Mouse (Mus musculus) liver, adult 2 months (tissue): ENCODE measurements at regions not wholly inside any gene's neighbourhood (a gene's known extent, or its start where the extent isn't known, plus 50 kb on each side); places are given as distances from the start of the nearest gene placed in this dataset.

Source experiments
- DNase-seq: peaks from one replicate; pipeline ENCODE4 v3.0.0-alpha.2; 2011; ENCODE audit warnings: low read depth, low spot score; ENCODE audit errors: extremely low read depth
- H3K27ac ChIP-seq: fragments of 200-500 bp; replicated peaks from 2 replicates; pipeline ENCODE4 v1.5.1; 2012; ENCODE audit warnings: low read depth, mild to moderate bottlenecking, control low read depth, inconsistent platforms, low read length; ENCODE audit not compliant: insufficient read depth
- H3K27me3 ChIP-seq: fragments of 200-500 bp; 2 replicates; pipeline ENCODE4 v1.6.1; 2012; ENCODE audit warnings: mild to moderate bottlenecking, moderate library complexity, low read length, inconsistent platforms; ENCODE audit not compliant: control insufficient read depth, insufficient read depth
- H3K36me3 ChIP-seq: fragments of 200-500 bp; 2 replicates; pipeline ENCODE4 v1.6.1; 2012; ENCODE audit warnings: low read length, inconsistent platforms; ENCODE audit not compliant: control insufficient read depth, insufficient read depth
- H3K4me1 ChIP-seq: fragments of 200-500 bp; 2 replicates; pipeline ENCODE4 v1.6.1; 2011; ENCODE audit warnings: low read length; ENCODE audit not compliant: control insufficient read depth, insufficient read depth
- H3K4me3 ChIP-seq: fragments of 200-500 bp; 2 replicates; pipeline ENCODE4 v1.5.1; 2011; ENCODE audit warnings: low read depth, mild to moderate bottlenecking, control low read depth, low read length, moderate library complexity; ENCODE audit not compliant: insufficient read depth
- H3K79me2 ChIP-seq: fragments of 200-500 bp; 2 replicates; pipeline ENCODE4 v1.6.1; 2012; ENCODE audit warnings: inconsistent platforms, mild to moderate bottlenecking, low read length, moderate library complexity; ENCODE audit not compliant: control insufficient read depth, insufficient read depth
- H3K9ac ChIP-seq: fragments of 200-500 bp; 2 replicates; pipeline ENCODE4 v1.6.1; 2012; ENCODE audit warnings: low read depth, mild to moderate bottlenecking, control low read depth, inconsistent platforms, low read length
- CTCF ChIP-seq: fragments of 200-500 bp; IDR thresholded peaks from 2 replicates; pipeline ENCODE4 v1.5.1; 2011; ENCODE audit warnings: low read depth, low read length, control low read depth
- POLR2A ChIP-seq: fragments of 200-500 bp; IDR thresholded peaks from 2 replicates; pipeline ENCODE4 v1.6.1; 2011; ENCODE audit warnings: low read length, control low read depth; ENCODE audit not compliant: insufficient read depth; ENCODE audit errors: extremely low read depth
- whole genome bisulfite sequencing: fragments of 180-500 bp; shearing (Covaris S2); methylation state at CpG from one replicate; pipeline ENCODE4 v1.1.7; 2018; 5-methylcytosine and 5-hydroxymethylcytosine counted together

- H3K27me3 ChIP-seq, result no peaks in the 10 kb centered on the region
- WGBS, result 57% methylated on average over 2 of the region's 2 CpGs
- H3K27ac ChIP-seq, result no peak overlapping the region
- H3K79me2 ChIP-seq, result no peaks in the 10 kb centered on the region
- no peak for DNase-seq
- no peak overlapping the region for H3K9ac ChIP-seq
- no peak for TF ChIP-seq CTCF
- no peak for TF ChIP-seq POLR2A
- no peaks in the 10 kb centered on the region for H3K4me1 ChIP-seq
- H3K4me3 ChIP-seq, result no peak overlapping the region
- no peaks in the 10 kb centered on the region for H3K36me3 ChIP-seq
Measured at GRCm38 (mm10) chr3:11174002-11174401, 838.5 kb upstream of the Gm38303 start.

- no peak overlapping the region for H3K9ac ChIP-seq
- H3K4me3 ChIP-seq, result no peak overlapping the region
- 77% methylated on average over 1 of the region's 1 CpGs for WGBS
- no peaks in the 10 kb centered on the region for H3K79me2 ChIP-seq
- H3K27me3 ChIP-seq, result no peaks in the 10 kb centered on the region
- no peak for TF ChIP-seq POLR2A
- TF ChIP-seq CTCF, result no peak
- H3K36me3 ChIP-seq, result no peaks in the 10 kb centered on the region
- H3K27ac ChIP-seq, result no peak overlapping the region
- no peak for DNase-seq
- no peaks in the 10 kb centered on the region for H3K4me1 ChIP-seq
Measured at GRCm38 (mm10) chr3:11155350-11155749, 819.9 kb upstream of the Gm38303 start.
